Mouse (Mus musculus) ES-E14 (cell line): Measurements from ENCODE around the gene Gabbr2. TPM values are rescaled to one million over a fixed set of nuclear protein-coding genes. Genes with fewer than 3 reads are reported as not detected.

Source experiments
- DNase-seq: peaks from one replicate; pipeline ENCODE4 v3.0.0-alpha.2; 2013; ENCODE audit warnings: low read depth, low spot score
- H3K27ac ChIP-seq: 2 replicates; pipeline ENCODE4 v1.5.1; 2012; ENCODE audit warnings: low read depth, mild to moderate bottlenecking, low read length, moderate library complexity, mixed read lengths; ENCODE audit not compliant: poor library complexity, insufficient read depth, severe bottlenecking
- H3K36me3 ChIP-seq: 2 replicates; pipeline ENCODE4 v1.6.1; 2012; ENCODE audit warnings: mild to moderate bottlenecking, low read length, moderate library complexity, mixed read lengths; ENCODE audit not compliant: control insufficient read depth, poor library complexity, insufficient read depth, severe bottlenecking
- H3K4me1 ChIP-seq, 2 experiments: fragments of 150-350 bp in 1 of 2; sonication (generic) in 1 of 2; 2 replicates each; pipeline ENCODE4 v1.6.1; 2012; ENCODE audit warnings: low read length in 2 of 2, mild to moderate bottlenecking in 1 of 2, mixed read lengths in 1 of 2; ENCODE audit not compliant: control insufficient read depth in 2 of 2, insufficient read depth in 2 of 2, poor library complexity in 1 of 2
- H3K4me3 ChIP-seq, 2 experiments: fragments of 150-350 bp in 1 of 2; sonication (generic) in 1 of 2; 2 replicates each; pipeline ENCODE4 v1.5.1; 2012; ENCODE audit warnings: low read length in 2 of 2, low read depth in 1 of 2, mild to moderate bottlenecking in 1 of 2, mixed read lengths in 1 of 2; ENCODE audit not compliant: insufficient read depth in 1 of 2, poor library complexity in 1 of 2, severe bottlenecking in 1 of 2
- H3K9ac ChIP-seq: 2 replicates; pipeline ENCODE4 v1.6.1; 2012; ENCODE audit warnings: low read depth, mild to moderate bottlenecking, low read length, mixed read lengths; ENCODE audit not compliant: poor library complexity, insufficient read depth, severe bottlenecking
- H3K9me3 ChIP-seq: fragments of 150-350 bp; sonication (generic); 2 replicates; pipeline ENCODE4 v1.6.1; 2012; ENCODE audit warnings: low read depth, mild to moderate bottlenecking, low read length; ENCODE audit not compliant: control insufficient read depth, insufficient read depth
- CHD2 ChIP-seq: IDR thresholded peaks from 2 replicates; pipeline ENCODE4 v1.6.1; 2014; ENCODE audit warnings: mild to moderate bottlenecking, low read depth, low read length, inconsistent platforms
- HCFC1 ChIP-seq: IDR thresholded peaks from 2 replicates; pipeline ENCODE4 v1.6.1; 2012; ENCODE audit warnings: low read length, inconsistent platforms, borderline replicate concordance; ENCODE audit not compliant: insufficient read depth
- MAFK ChIP-seq: IDR thresholded peaks from 2 replicates; pipeline ENCODE4 v1.6.1; 2014; ENCODE audit warnings: mild to moderate bottlenecking, low read depth, low read length, inconsistent platforms; ENCODE audit not compliant: insufficient read depth
- ZC3H11A ChIP-seq: IDR thresholded peaks from 2 replicates; pipeline ENCODE4 v1.6.1; 2012; ENCODE audit warnings: low read depth, mild to moderate bottlenecking, inconsistent platforms, low read length, borderline replicate concordance
- ZNF384 ChIP-seq: IDR thresholded peaks from 2 replicates; pipeline ENCODE4 v1.6.1; 2012; ENCODE audit warnings: low read depth, low read length, inconsistent platforms
- in situ Hi-C, 2 experiments: fragments of 600-800 bp; cut with MboI; formaldehyde crosslinking; loops; one replicate each; pipeline ENCODE4 v1.15.1; 2025; ENCODE audit warnings: low sequenced_read_pairs in 2 of 2, inconsistent platforms in 1 of 2; ENCODE audit not compliant: unreplicated experiment in 2 of 2
- total RNA-seq: library from RNA; depleted of rRNA; stranded (reverse); fragments of 300-350 nt; gene quantifications from 2 replicates; pipeline ENCODE4 v1.2.3, GENCODE M21; 2012

Gabbr2 gene
- total RNA-seq, 1 experiment, result 0.09 TPM

GRCm38 (mm10) chr4:46628873-46629272, 362.8 kb downstream of the Gabbr2 start:
- H3K36me3 ChIP-seq, result peaks cover 2% of the 10 kb centered on the region; the same call in 1 of the 2 replicates
- in situ Hi-C loops, result no loop called here
- H3K9ac ChIP-seq, result 0 out of 2 replicates have a peak overlapping the region, but pooled peaks have one; percentile 10
- no peak overlapping the region for H3K4me3 ChIP-seq
- DNase-seq, result no peak
- TF ChIP-seq MAFK (peak; percentile 71), ZNF384 (no peak), ZC3H11A (no peak), HCFC1 (no peak), CHD2 (no peak)
- H3K9me3 ChIP-seq, result no peaks in the 10 kb centered on the region
- H3K4me1 ChIP-seq, result peaks cover 14 to 37% of the 10 kb centered on the region in 2 experiments
- H3K27ac ChIP-seq, result no peak overlapping the region

- TF ChIP-seq HCFC1, result no peak
- Histone ChIP-seq H3K27ac (no peak overlapping the region), H3K4me3 (no peak overlapping the region), H3K4me1 (peaks cover 14 to 35% of the 10 kb centered on the region in 2 experiments), H3K9ac (no peak overlapping the region), H3K9me3 (no peaks in the 10 kb centered on the region), H3K36me3 (peaks cover 2% of the 10 kb centered on the region; the same call in 1 of the 2 replicates)
- DNase-seq, result no peak
- in situ Hi-C loops, result no loop called here
These were observed 363.6 kb downstream of the Gabbr2 start for GRCm38 (mm10) chr4:46628081-46628480.

GRCm38 (mm10) chr4:46625101-46625500, 366.6 kb downstream of the Gabbr2 start:
- no peak overlapping the region for H3K9ac ChIP-seq
- peaks cover 2% of the 10 kb centered on the region; the same call in 1 of the 2 replicates for H3K36me3 ChIP-seq
- H3K9me3 ChIP-seq, result no peaks in the 10 kb centered on the region
- TF ChIP-seq ZC3H11A (no peak), HCFC1 (no peak), MAFK (no peak)
- H3K4me3 ChIP-seq, result no peak overlapping the region
- no peak overlapping the region for H3K27ac ChIP-seq
- peaks cover 15 to 23% of the 10 kb centered on the region in 2 experiments for H3K4me1 ChIP-seq
- no peak for DNase-seq
- in situ Hi-C loops, result no loop called here

GRCm38 (mm10) chr4:46623007-46623406, 368.7 kb downstream of the Gabbr2 start:
- peaks cover 2% of the 10 kb centered on the region; the same call in 1 of the 2 replicates for H3K36me3 ChIP-seq
- no peak overlapping the region for H3K4me3 ChIP-seq
- H3K9me3 ChIP-seq, result no peaks in the 10 kb centered on the region
- no peak for TF ChIP-seq HCFC1
- TF ChIP-seq MAFK, result no peak
- in situ Hi-C loops, result no loop called here
- no peak overlapping the region for H3K27ac ChIP-seq
- H3K9ac ChIP-seq, result no peak overlapping the region
- H3K4me1 ChIP-seq, result peaks cover 2 to 9% of the 10 kb centered on the region in 2 experiments; a peak in 1 of 4 replicates
- no peak for DNase-seq

GRCm38 (mm10) chr4:46620946-46621345, 370.7 kb downstream of the Gabbr2 start:
- H3K9me3 ChIP-seq, result no peaks in the 10 kb centered on the region
- peak overlapping the region; percentile 60 to 63; a peak in 3 of 4 replicates for H3K4me3 ChIP-seq
- H3K27ac ChIP-seq, result no peak overlapping the region
- H3K36me3 ChIP-seq, result peaks cover 5% of the 10 kb centered on the region; the same call in 1 of the 2 replicates
- peaks cover 2 to 4% of the 10 kb centered on the region in 2 experiments; a peak in 1 of 4 replicates for H3K4me1 ChIP-seq
- in situ Hi-C loops, result no loop called here
- TF ChIP-seq HCFC1 (no peak), CHD2 (no peak), MAFK (no peak), ZNF384 (no peak), ZC3H11A (no peak)
- no peak for DNase-seq
- H3K9ac ChIP-seq, result peak overlapping the region; percentile 56; the same call in 1 of the 2 replicates
